26 mouse cellular contexts compared by ENCODE assay signal in genomic region chr8:46514027-46514426, GRCm38 (mm10). TPM values are rescaled to one million over a fixed set of nuclear protein-coding genes. Genes with fewer than 3 reads are reported as not detected.
DNase-seq lines count a peak whose midpoint lies in the region; ATAC-seq and TF ChIP-seq lines count a peak whose summit lies in the region.
"Had no signal": no experiment of that assay in that cellular context is flagged by ENCODE, and none has a peak within 500 bp of the region (broad histone marks: within the 10 kb centered on the region; RNA-seq: fewer than 3 reads in every experiment).

No protein-coding gene starts in this region.

- H3K27ac ChIP-seq in intestine, embryonic 15.5 days, result no peak overlapping the region
- H3K27ac ChIP-seq in intestine, postnatal 0 days (ENCODE audit: low read depth, low read length), result no peak overlapping the region
- peak overlapping the region; percentile 60; the same call in 1 of the 2 replicates for H3K27ac ChIP-seq in liver, embryonic 12.5 days
- peak overlapping the region; percentile 66 for H3K27ac ChIP-seq in liver, embryonic 15.5 days (replicated peaks)
- H3K27ac ChIP-seq: embryonic facial prominence, embryonic 12.5 days; embryonic facial prominence, embryonic 15.5 days; heart, embryonic 15.5 days; hindbrain, embryonic 10.5 days; hindbrain, embryonic 13.5 days had no signal

- no peaks in the 10 kb centered on the region for H3K27me3 ChIP-seq in intestine, embryonic 15.5 days (replicated peaks)
- H3K27me3 ChIP-seq in intestine, postnatal 0 days (replicated peaks; ENCODE audit: control insufficient read depth, insufficient read depth, low read length), result no peaks in the 10 kb centered on the region
- no peaks in the 10 kb centered on the region for H3K27me3 ChIP-seq in liver, embryonic 12.5 days (replicated peaks)
- no peaks in the 10 kb centered on the region for H3K27me3 ChIP-seq in liver, embryonic 15.5 days
- H3K27me3 ChIP-seq: embryonic facial prominence, embryonic 12.5 days; embryonic facial prominence, embryonic 15.5 days; heart, embryonic 12.5 days; heart, embryonic 15.5 days; hindbrain, embryonic 13.5 days; Patski had no signal

- 65% methylated on average over 1 of the region's 1 CpGs for WGBS in intestine, embryonic 15.5 days
- WGBS in intestine, postnatal 0 days, result 74% methylated on average over 1 of the region's 1 CpGs
- WGBS in liver, embryonic 12.5 days (ENCODE audit: insufficient replicate concordance), result 77% methylated on average over 1 of the region's 1 CpGs
- whole genome bisulfite sequencing in liver, embryonic 15.5 days (ENCODE audit: insufficient replicate concordance), result 84% methylated on average over 1 of the region's 1 CpGs

- H3K36me3 ChIP-seq in intestine, embryonic 15.5 days, result 0 out of 2 replicates have a peak, but pooled peaks cover 3% of the 10 kb centered on the region
- peaks cover 83% of the 10 kb centered on the region for H3K36me3 ChIP-seq in intestine, postnatal 0 days (ENCODE audit: control insufficient read depth, insufficient read depth)
- peaks cover 65% of the 10 kb centered on the region for H3K36me3 ChIP-seq in liver, embryonic 12.5 days
- peaks cover 75% of the 10 kb centered on the region for H3K36me3 ChIP-seq in liver, embryonic 15.5 days (replicated peaks)
- H3K36me3 ChIP-seq: embryonic facial prominence, embryonic 12.5 days; embryonic facial prominence, embryonic 15.5 days; hindbrain, embryonic 10.5 days had no signal

- no peaks in the 10 kb centered on the region for H3K4me1 ChIP-seq in intestine, embryonic 15.5 days (replicated peaks)
- H3K4me1 ChIP-seq in intestine, postnatal 0 days (replicated peaks; ENCODE audit: control insufficient read depth, insufficient read depth, low read length), result no peaks in the 10 kb centered on the region
- H3K4me1 ChIP-seq in liver, embryonic 12.5 days, result peaks cover 4% of the 10 kb centered on the region; the same call in 1 of the 2 replicates
- H3K4me1 ChIP-seq in liver, embryonic 15.5 days (replicated peaks), result peaks cover 14% of the 10 kb centered on the region
- H3K4me1 ChIP-seq: hindbrain, embryonic 13.5 days had no signal

- 0 out of 2 replicates have a peak, but pooled peaks have one; percentile 17 for ATAC-seq in intestine, embryonic 15.5 days
- no peak for ATAC-seq in intestine, postnatal 0 days
- ATAC-seq in liver, embryonic 12.5 days, result peak; percentile 68
- ATAC-seq in liver, embryonic 15.5 days (ENCODE audit: insufficient read depth), result peak; percentile 76
- no peak for ATAC-seq in monocyte, adult 5-6 weeks (replicated peaks; ENCODE audit: insufficient number of reproducible peaks, low FRiP score, low TSS enrichment, poor library complexity, severe bottlenecking)
- ATAC-seq: forebrain, embryonic 14.5 days; forebrain, postnatal 0 days; Patski had no signal

- H3K9me3 ChIP-seq in intestine, embryonic 15.5 days, result no peaks in the 10 kb centered on the region
- H3K9me3 ChIP-seq in intestine, postnatal 0 days (ENCODE audit: control insufficient read depth), result no peaks in the 10 kb centered on the region
- no peaks in the 10 kb centered on the region for H3K9me3 ChIP-seq in liver, embryonic 12.5 days (replicated peaks)
- H3K9me3 ChIP-seq in liver, embryonic 15.5 days (replicated peaks), result no peaks in the 10 kb centered on the region
- H3K9me3 ChIP-seq: embryonic facial prominence, embryonic 12.5 days; embryonic facial prominence, embryonic 15.5 days; heart, embryonic 12.5 days; heart, embryonic 15.5 days; hindbrain, embryonic 10.5 days; hindbrain, embryonic 13.5 days had no signal

- TF ChIP-seq CTCF in intestine, postnatal 0 days (IDR thresholded peaks at IDR 0.05; ENCODE audit: low read depth), result no peak

- H3K4me3 ChIP-seq in intestine, embryonic 15.5 days (replicated peaks), result no peak overlapping the region
- H3K4me3 ChIP-seq in intestine, postnatal 0 days (ENCODE audit: low read depth, low read length), result no peak overlapping the region
- H3K4me3 ChIP-seq in liver, embryonic 12.5 days, result no peak overlapping the region
- no peak overlapping the region for H3K4me3 ChIP-seq in liver, embryonic 15.5 days (replicated peaks)
- H3K4me3 ChIP-seq: embryonic facial prominence, embryonic 12.5 days; embryonic facial prominence, embryonic 15.5 days; heart, embryonic 12.5 days; heart, embryonic 15.5 days; hindbrain, embryonic 10.5 days; hindbrain, embryonic 13.5 days had no signal

- peak; percentile 65 for DNase-seq in yolk sac, embryonic 10.5 days (ENCODE audit: low spot score)
- no peak for DNase-seq in neural tube, embryonic 10.5 days (ENCODE audit: extremely low spot score, low spot score)
- DNase-seq in natural killer cell, adult 2 months (ENCODE audit: low spot score in 2 of 2), result no peak
- DNase-seq: adrenal gland, postnatal 10 days; adrenal gland, postnatal 36 days; cerebellum, adult 18-20 months; cerebellum, adult 9-10 months; cerebellum, postnatal 14 days; forebrain, postnatal 0 days; gastrocnemius, postnatal 25 days; heart, adult 18-20 months; heart, postnatal 10 days; heart, postnatal 36 days had no signal

- H3K9ac ChIP-seq in intestine, embryonic 15.5 days, result no peak overlapping the region
- no peak overlapping the region for H3K9ac ChIP-seq in intestine, postnatal 0 days (ENCODE audit: low read depth, low read length)
- no peak overlapping the region for H3K9ac ChIP-seq in liver, embryonic 12.5 days
- no peak overlapping the region for H3K9ac ChIP-seq in liver, embryonic 15.5 days
- H3K9ac ChIP-seq: embryonic facial prominence, embryonic 12.5 days; embryonic facial prominence, embryonic 15.5 days; forebrain, postnatal 0 days; heart, embryonic 12.5 days; heart, embryonic 15.5 days; hindbrain, embryonic 13.5 days had no signal

- no peak overlapping the region for H3K4me2 ChIP-seq in intestine, embryonic 15.5 days (replicated peaks)
- H3K4me2 ChIP-seq in intestine, postnatal 0 days (replicated peaks; ENCODE audit: low read depth), result no peak overlapping the region
- H3K4me2 ChIP-seq in liver, embryonic 12.5 days, result no peak overlapping the region
- no peak overlapping the region for H3K4me2 ChIP-seq in liver, embryonic 15.5 days
- H3K4me2 ChIP-seq: embryonic facial prominence, embryonic 12.5 days; embryonic facial prominence, embryonic 15.5 days; heart, embryonic 12.5 days; heart, embryonic 15.5 days; hindbrain, embryonic 13.5 days had no signal

RNA-seq across cellular contexts. Expression of gene Cenpu, which starts 37.8 kb away (rescaled TPM):
- polyA plus RNA-seq in intestine, embryonic 15.5 days (2015; fragmentation: Nextera tagmentation; extraction: Ambion mirVana), result 10.8 and 13.9 TPM in 2 replicates
- polyA plus RNA-seq in intestine, postnatal 0 days (2015; fragmentation: Nextera tagmentation; extraction: Ambion mirVana), result 7.6 and 8.9 TPM in 2 replicates
- 20.7 and 22.2 TPM in 2 replicates for polyA plus RNA-seq in liver, embryonic 12.5 days (2016; fragmentation: Nextera tagmentation; extraction: Ambion mirVana)
- 13.9 and 14.7 TPM in 2 replicates for polyA plus RNA-seq in liver, embryonic 15.5 days (2015; fragmentation: Nextera tagmentation; extraction: Ambion mirVana)
- total RNA-seq in monocyte, adult 5-6 weeks (2017), result 1.4 to 12.8 TPM (median 5.1 TPM) in 3 replicates

RNA-seq across cellular contexts. Expression of gene Acsl1, which starts 43.2 kb away (rescaled TPM):
- polyA plus RNA-seq in intestine, embryonic 15.5 days (2015; fragmentation: Nextera tagmentation; extraction: Ambion mirVana), result 40.1 and 40.3 TPM in 2 replicates
- 54.0 and 59.1 TPM in 2 replicates for polyA plus RNA-seq in intestine, postnatal 0 days (2015; fragmentation: Nextera tagmentation; extraction: Ambion mirVana)
- polyA plus RNA-seq in liver, embryonic 12.5 days (2016; fragmentation: Nextera tagmentation; extraction: Ambion mirVana), result 42.5 and 44.1 TPM in 2 replicates
- 106 and 125 TPM in 2 replicates for polyA plus RNA-seq in liver, embryonic 15.5 days (2015; fragmentation: Nextera tagmentation; extraction: Ambion mirVana)
- total RNA-seq in monocyte, adult 5-6 weeks (2017), result 48.7 to 59.9 TPM (median 49.7 TPM) in 3 replicates

Comparison
In these comparisons a context has a peak if more than half of its experiments do, and no peak if none do; other contexts are left out.
1. ATAC-seq: peak in intestine, embryonic 15.5 days (single experiment), liver, embryonic 12.5 days (single experiment) and liver, embryonic 15.5 days (single experiment); none in intestine, postnatal 0 days (single experiment) and monocyte, adult 5-6 weeks (single experiment).
2. H3K27ac ChIP-seq: peak in liver, embryonic 12.5 days (single experiment) and liver, embryonic 15.5 days (single experiment); none in intestine, embryonic 15.5 days (single experiment) and intestine, postnatal 0 days (single experiment).